Mouse (Mus musculus): ENCODE data around the gene Lingo3.
A peak's percentile ranks its signal among the peaks of the same experiment; 100 is the strongest.
"Not testable (repeated sequence)": the region's sequence is repeated elsewhere in the genome, so short reads cannot be mapped to it uniquely, and the experiment has no call there.

Lingo3 gene

DNA sequence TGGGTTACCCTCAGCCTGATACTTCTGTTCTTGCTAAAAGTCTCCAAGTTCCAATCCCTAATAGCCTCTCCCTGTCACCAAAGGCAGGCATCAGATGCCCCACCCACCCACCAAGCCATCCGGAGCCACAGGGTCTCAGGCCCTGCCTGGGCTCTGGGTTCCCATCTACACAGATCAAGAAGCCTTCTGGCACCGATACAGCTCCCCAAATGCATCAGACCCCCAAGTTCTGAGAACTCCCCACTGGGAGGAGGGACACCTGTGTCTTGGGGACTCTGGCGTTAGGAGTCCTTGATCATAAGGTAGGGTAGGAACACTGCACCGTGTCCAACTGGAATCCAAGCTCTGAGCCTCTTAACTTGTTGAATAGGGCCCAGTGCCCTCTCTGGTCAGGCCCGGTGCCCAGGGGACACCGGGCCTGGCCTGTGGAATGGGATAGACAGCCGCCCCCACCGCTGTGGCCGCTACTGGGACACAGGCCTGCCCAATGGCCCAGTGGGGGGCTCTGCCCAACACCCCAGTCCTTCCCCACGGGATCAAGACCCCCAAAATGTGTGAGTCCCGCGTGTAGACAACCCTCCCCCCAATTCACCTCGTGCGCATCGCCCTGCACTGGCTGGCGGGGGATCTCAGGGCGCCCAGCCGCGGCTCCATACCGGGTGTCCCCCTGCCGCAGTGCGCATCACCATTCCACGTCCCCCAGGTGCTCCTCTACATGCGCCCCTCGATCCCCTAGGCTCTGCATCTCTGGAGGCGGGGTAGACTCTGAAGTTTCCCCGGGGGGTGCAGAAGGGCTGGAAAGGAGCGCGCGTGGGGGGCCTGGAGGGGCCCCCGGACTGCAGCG, 530 bp downstream of the Lingo3 start:
- no peak for DNase-seq (ENCODE audit: low read depth, low spot score)

DNA sequence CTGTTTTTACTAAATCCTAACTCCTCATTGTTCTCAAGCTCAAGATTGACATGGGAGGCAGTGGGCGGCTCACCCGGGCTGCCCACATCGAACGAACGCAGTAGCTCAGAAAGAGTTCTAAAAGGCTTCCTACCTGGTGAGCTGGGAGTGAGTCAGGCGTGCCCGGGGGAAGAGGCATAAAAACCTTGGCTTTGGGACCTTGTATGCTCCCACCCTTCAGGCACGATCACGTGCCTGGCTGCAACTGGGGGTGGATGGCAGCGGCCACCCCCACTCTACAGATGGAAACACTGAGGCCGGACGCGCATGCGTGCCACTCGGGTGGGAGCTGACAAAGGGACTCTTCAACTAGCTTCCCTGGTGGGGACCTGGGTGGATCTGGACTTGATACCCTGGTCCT, 1.5 kb downstream of the Lingo3 start:
- no peak for DNase-seq (ENCODE audit: low read depth, low spot score)

DNA sequence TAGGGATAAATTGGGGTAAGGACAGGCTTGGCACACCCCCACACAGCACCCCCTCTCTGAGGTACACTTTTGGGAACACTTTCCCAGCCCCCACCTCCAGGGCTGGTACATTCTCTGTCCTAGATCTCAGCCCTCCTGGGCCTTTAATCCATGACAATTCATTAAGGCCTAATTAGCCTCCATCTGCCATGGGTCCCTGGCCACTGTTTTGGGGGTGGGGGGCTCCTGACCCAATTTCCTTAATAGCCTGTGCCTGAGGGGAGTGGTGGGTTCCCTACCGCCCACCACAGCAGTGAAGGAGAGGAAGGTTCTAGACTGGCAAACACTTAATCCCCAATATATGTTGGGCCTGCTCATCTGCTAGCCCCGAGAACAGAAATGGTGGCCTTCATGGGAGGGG, 2.2 kb downstream of the Lingo3 start:
- DNase-seq (ENCODE audit: low read depth, low spot score) = no peak

GRCm38 (mm10) chr10:80839848-80840247, 4.0 kb downstream of the Lingo3 start:
- no peak for DNase-seq (ENCODE audit: low read depth, low spot score)

- no peak for DNase-seq (ENCODE audit: low read depth, low spot score)
These were observed 5.4 kb downstream of the Lingo3 start for GRCm38 (mm10) chr10:80838346-80838912.

DNA sequence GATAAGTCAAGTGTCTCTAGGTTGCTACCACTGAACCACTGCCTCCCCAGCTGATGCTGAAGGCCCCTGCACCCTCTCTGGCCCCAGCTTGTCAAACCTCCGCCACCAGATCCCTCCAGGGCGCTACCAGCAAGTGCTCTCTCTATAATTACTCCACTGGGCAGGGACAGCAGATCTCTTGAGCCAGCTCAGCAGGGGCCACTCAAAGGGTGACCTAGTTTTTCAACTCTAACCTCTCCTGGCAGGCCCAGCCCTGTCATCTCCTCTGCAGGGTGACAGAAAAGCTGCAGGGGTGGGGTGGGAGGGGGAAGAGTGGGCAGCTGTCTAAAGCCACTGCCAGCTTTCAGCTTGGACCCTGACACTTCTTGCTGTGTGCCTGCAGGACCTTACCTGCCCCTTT, 6.0 kb downstream of the Lingo3 start:
- DNase-seq (ENCODE audit: low read depth, low spot score) = no peak

DNA sequence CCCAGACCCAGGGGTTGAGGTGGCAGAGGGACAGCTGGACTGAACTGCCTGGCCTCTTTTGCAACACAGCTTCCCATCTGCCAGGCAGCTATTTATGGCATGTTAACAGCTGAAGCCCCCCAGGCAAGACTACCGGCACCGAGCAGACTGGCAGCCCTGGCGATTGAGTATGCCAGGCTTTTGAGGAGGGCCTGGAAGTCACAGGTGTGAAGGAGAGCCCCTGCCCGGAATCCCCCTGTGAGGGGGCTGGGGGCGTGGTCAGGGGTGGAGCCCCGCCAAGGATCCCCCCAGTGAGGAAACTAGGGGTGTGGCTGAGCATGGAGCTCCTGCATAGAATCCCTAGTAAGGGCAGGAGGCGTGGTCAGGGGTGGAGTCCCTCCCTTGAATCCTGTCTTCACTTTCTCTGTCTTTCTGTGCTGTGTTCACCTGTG, 6.9 kb downstream of the Lingo3 start:
- no peak for DNase-seq (ENCODE audit: low read depth, low spot score)

DNA sequence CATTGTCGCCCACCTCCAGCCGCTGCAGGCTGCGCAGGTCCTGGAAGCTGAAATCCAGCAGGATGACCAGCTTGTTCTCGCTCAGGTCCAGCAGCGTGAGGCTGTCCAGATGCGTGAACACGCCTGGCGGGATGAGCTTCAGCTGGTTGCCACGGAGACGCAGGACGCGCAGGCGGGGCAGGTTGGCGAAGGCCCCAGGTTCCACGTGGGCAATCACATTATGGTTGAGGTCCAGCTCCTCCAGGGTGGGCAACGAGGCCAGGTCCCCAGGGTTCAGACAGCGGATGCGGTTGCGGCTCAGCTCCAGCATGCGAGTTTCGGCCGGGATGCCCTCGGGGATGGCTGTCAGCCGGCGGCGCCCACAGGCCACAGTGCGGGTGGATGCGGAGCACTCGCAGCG, 8.2 kb downstream of the Lingo3 start:
- no peak for DNase-seq (ENCODE audit: low read depth, low spot score)

GRCm38 (mm10) chr10:80832818-80833217, 11.0 kb downstream of the Lingo3 start:
- no peak for DNase-seq (ENCODE audit: low read depth, low spot score)

GRCm38 (mm10) chr10:80831136-80831535, 12.7 kb downstream of the Lingo3 start:
- DNase-seq (ENCODE audit: low read depth, low spot score) = peak; percentile 50

- DNase-seq (ENCODE audit: low read depth, low spot score) = no peak
These were observed 14.2 kb downstream of the Lingo3 start for GRCm38 (mm10) chr10:80829359-80830278.

DNA sequence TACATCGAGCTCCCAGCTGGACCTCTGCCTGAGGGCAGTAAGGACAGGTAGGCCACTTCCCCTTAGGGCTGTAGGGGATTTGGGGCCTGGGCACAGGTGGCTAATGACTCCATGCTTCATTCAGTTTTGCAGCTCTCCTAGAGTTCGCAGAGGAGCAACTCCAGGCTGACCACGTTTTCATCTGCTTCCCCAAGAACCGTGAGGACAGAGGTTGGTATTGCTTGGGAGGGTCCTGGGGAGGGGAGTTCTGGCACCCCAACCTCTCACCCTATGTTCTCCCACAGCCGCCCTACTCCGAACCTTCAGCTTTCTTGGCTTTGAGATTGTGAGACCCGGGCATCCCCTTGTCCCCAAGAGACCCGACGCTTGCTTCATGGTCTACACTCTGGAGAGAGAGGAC, 15.3 kb downstream of the Lingo3 start:
- DNase-seq (ENCODE audit: low read depth, low spot score) = not testable (repeated sequence)

DNA sequence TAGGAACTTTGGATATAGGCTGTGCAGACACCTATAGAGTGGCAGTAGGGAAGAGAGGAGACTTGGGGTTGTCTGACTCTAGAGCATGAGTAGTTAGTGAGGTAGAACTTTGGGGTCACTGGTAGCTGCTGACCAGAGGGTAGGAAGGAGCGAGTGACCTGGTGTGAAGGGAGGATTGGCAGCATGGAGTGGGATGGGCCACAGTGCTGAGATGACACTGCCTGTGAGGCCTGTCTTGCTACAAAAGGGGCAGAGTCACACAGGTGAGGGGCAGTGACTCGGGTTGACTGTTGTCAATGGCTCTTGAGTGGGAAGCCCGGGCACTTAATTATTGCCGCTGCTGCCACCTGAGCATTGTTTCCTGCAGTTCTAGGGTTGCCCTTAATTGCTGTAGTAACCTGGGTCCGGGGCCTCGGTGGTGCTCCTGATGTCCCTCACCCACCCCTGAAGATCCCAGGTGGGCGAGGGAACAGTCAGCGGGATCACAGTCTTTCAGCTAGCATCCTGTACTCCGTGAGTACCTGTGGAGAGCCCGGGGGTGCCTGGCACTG, 15.9 kb downstream of the Lingo3 start:
- no peak for DNase-seq (ENCODE audit: low read depth, low spot score)

DNA sequence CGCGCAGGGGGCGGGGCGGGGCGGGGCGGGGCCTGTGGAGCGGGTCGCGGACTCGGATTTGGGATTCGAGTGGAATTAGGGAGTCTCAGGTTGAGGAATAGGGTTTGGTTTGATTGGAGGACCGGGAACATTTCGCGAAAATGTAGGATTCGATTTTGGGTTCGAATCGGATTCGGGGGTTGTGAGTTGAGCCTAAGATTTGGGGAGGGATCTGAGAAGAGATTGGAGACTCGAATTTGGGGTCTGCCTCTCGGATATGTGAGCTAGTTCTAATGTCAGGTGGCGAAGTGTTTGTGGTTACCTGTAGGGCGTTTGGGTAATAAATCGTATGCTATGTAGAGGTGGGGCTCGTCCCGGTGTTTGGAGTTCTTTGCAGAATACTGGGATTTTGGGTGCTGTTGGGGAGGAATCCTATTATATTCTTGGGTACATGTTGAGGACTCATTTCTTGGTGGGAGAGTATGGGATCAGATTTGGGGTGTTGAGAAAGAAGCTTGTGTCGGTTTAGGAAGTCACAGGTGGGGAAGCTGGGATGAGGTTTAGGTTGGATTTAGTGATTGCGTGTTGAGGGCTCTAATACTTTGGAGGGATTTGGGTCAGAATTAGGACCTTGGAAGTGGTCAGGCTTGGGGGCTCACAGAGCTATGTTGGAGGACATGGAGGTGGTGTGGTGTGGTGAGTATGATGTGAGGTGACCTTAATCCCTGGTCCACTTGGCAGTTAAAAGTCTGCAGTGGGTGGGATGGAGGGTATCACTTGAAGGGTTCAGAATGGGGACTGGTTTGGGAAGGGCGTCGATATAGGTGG, 16.6 kb downstream of the Lingo3 start:
- no peak for DNase-seq (ENCODE audit: low read depth, low spot score)

DNA sequence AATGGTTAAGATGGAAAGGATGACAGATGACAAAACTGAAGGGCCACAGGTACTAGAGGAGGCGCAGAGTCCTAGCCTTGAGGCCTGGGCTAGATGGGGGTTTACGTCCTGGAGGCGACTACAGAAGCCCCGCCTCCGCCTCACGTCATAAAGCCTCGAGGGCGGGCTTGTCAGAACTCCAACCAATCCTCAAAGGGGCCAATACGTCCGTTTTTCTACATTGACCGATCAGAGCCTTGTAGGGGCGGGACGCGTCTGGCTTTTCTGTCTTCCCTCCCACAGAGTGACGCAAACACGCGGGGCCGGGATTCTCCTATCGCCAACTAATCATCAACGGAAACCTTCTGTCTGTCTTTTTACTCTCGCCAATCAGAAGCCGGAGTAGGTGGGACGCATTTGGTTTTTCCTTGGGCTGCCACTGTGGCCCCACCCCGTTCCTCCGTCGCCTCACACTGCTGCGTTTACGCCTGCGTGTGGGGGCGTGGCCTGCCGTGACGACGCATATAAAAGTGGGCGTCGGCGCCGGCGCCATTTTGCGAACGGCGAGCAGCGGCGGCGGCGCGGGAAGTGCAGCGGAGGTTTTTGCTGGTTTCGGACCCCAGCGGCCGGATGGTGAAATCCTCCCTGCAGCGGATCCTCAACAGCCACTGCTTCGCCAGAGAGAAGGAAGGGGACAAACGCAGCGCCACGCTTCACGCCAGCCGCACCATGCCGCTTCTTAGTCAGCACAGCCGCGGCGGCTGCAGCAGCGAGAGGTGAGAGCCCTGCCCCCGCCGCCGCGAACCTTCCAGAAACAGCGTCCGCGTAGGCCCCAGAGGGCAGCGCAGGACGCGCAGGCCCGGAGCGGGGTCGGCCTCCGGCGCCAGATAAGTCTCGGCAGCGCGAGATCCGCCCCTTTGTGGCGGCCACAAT, 17.4 kb downstream of the Lingo3 start, which contains the start of gene Oaz1:
TSS of gene Oaz1 (plus strand) at position 506 of the 912 bp plus-strand sequence.
- DNase-seq (ENCODE audit: low read depth, low spot score) = peak; percentile 100

DNA sequence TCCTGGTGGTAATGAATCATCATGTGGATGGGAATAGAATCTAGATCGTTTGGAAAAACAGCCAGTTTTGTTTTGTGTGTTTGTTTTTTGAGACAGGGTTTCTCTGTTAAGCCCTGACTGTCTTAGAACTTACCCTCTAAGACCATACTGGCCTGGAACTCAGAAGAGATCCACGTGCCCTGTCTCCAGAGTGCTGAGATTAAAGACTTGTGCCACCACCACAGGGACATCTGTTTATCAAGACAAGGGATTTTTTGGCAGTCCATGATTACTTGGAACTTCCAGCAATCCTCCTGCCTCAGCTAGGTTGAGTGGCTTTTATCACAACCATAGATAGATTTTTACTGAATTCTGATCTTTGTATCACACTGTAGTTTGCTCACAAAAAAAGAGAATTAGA, 19.0 kb downstream of the Lingo3 start:
- DNase-seq (ENCODE audit: low read depth, low spot score) = no peak

DNA sequence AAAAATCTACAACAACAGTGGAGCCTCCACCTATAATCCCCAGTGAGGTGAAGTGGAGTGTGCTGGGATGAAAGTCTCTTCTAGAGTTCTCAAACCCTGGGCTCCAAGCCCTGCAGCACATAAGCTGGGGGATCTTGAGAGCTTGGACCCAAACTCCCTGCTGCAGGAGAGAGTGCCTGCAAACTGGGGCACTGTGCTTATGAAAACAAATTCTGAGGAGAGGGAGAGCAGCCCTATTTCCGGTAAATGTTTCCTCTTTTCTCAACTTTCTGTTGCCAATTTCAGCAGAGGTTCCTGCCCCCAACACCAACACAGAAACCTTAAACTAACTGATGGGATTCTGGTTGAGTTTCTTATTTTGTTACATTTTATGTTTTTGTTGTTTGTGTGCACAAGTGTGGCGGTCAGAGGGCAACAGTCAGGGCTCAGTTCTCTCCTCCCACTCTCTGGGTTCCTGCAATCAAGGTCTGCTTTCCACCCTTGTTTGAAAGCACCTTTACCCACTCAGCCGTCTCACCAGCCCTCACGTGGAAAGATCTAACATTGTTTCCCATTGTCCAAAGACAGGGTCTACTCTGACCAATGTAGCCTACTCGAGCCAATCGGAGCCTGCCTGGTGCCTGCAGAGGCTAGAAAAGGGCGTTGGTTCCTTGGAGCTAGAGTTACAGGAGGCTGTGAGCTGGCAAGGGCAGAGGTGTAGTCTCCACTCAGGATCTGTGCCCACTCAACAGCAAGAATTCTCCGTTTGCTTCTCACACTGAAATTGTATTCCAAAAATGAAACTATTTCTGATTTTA, 19.8 kb downstream of the Lingo3 start:
- peak; percentile 42 for DNase-seq (ENCODE audit: low read depth, low spot score)

DNA sequence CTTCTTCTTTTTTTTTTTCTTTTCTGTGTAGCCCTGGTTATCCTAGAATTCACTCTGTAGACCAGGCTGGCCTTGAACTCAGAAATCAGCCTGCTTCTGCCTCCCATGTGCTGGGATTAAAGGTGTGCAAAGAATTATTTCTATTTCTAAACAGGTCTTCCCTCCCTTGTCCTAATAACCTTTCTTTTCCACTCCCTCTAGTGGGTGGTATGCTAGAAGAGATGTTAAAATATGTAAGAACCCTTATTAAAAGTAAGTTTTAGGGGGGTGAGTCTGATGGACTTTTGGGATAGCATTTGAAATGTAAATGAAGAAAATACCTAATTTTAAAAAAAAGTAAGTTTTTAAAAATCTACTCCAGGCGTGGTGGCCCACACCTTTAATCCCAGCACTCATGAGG, 20.5 kb downstream of the Lingo3 start:
- DNase-seq (ENCODE audit: low read depth, low spot score) = no peak

- no peak for DNase-seq (ENCODE audit: low read depth, low spot score)
These were observed 21.3 kb downstream of the Lingo3 start for GRCm38 (mm10) chr10:80822528-80822927.
